Mouse (Mus musculus) lung, adult 18-20 months (tissue): Measurements from ENCODE around the gene Ugt1a7c.
"Not testable (repeated sequence)": the region's sequence is repeated elsewhere in the genome, so short reads cannot be mapped to it uniquely, and the experiment has no call there.

Experiments used
- DNase-seq, 2 experiments: peaks; one replicate each; pipeline ENCODE4 v3.0.0; 2022; ENCODE audit warnings: mixed read lengths in 2 of 2

Ugt1a7c gene

DNA sequence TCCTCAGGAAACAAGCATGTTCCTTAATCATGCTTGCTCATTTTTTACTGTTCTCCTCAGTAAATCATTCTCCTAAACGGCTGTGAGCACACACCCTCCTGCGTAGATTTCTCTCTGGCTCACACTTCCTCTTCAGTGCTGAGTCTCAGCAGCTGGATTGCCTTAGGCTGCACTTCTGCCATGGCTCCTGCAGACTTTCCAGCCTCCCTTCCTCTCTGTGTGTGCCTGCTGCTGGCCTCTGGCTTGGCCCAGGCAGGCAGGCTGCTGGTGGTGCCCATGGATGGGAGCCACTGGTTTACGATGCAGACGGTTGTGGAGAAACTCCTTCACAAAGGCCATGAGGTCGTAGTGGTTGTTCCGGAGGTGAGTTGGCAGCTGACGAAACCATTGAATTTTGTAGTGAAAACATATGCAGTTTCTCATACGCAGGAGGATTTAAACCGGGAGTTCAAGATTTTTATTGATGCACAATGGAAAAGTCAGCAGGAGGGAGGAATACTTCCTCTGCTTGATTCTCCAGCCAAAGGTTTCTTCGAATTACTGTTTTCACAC lies at the start of gene Ugt1a7c:
Gene Ugt1a7c, plus strand, starts transcription at position 122 of the 552 bp plus-strand sequence.
- DNase-seq: peak; percentile 28 to 36

GRCm38 (mm10) chr1:88047408-88047807 lies 47.5 kb upstream of the Ugt1a7c start:
- not testable (repeated sequence) for DNase-seq

DNA sequence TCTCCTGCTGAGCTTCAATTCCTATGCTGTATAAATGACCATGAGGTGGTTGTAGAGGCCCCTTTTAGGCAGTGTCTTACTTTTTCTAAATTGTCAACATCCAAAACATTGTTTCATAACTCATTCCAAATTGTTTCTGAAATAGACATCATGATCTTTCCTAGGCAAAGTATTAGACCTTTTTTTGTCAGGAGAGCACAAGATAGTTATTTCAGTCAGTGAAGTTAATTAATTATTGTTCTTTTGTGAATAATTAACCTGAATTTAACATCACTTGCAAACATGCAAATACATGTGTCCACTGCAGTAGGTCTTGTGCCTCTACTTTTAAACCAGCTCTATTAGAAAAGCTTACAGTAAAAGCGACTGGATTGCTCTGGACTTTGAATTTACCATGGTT lies 39.8 kb upstream of the Ugt1a7c start, which contains the start of gene Ugt1a10:
Gene Ugt1a10, plus strand, starts transcription at position 301 of the 400 bp plus-strand sequence.
- DNase-seq: no peak

DNA sequence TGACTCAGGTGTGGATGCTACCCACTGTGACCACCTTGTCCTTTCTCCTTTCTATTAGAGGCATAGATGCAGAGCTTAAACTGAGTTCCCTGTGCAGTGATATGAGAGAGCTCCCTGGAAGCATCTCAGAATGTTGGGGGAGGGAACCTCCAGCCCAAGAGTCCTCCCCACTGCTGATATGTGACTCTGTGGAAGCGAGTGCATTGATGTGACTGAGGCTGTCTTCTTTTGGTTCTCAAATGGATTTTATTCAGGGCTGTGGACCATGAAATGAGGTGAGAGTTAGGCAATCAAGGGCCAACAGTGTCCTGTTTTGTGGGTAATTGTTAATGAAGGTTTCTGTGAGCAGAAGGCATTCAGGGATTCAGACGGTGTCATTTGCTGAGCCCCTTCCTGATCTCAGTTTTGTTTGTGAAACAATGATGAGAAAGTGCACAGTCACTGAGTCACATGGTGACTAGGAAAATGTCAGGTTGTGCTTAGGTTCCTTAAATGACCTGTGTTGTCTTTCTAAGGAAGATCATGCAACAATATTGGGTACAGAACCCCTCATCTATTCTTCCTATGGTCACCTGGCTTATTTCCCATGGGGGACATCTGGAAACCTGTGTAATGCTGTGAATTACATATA lies 28.3 kb upstream of the Ugt1a7c start:
- DNase-seq: not testable (repeated sequence)

GRCm38 (mm10) chr1:88070495-88070894 lies 24.4 kb upstream of the Ugt1a7c start, which contains the start of gene Ugt1a9:
Gene Ugt1a9, plus strand, starts transcription at chr1:88070800.
- DNase-seq: no peak

DNA sequence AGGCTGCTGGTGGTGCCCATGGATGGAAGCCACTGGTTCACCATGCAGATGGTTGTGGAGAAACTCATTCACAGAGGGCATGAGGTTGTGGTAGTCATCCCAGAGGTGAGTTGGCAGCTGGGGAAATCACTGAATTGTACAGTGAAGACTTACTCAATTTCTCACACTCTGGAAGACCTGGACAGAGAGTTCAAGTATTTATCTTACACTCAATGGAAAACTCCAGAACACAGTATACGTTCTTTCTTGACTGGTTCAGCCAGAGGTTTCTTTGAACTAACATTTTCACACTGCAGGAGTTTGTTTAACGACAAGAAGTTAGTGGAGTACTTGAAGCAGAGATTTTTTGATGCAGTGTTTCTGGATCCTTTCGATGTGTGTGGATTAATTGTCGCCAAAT lies 24.0 kb upstream of the Ugt1a7c start:
- DNase-seq: no peak

- no peak for DNase-seq
These were observed 20.4 kb upstream of the Ugt1a7c start for GRCm38 (mm10) chr1:88074471-88074870.

GRCm38 (mm10) chr1:88077128-88077527 lies 17.7 kb upstream of the Ugt1a7c start:
- DNase-seq: peak in 1 of 2 experiments; percentile 7

DNA sequence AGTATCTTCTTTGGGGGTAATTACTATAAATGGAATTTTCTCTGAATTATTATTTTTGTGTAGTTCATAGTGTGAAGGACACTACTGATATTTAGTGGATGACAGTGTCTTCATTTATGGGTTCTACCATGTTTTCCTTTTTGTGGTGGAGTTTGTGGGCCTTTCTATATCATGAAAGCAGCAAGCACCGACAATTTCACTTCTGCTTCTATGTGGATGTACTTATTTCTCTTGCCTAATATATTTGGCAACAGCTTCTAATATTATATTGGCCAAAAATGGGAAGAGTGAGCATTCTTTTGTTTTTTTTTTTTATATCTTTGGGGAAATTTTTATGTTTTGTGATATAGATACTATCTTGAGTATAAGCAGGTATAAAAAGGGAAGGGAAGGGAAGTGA lies 13.2 kb upstream of the Ugt1a7c start:
- no peak for DNase-seq

DNA sequence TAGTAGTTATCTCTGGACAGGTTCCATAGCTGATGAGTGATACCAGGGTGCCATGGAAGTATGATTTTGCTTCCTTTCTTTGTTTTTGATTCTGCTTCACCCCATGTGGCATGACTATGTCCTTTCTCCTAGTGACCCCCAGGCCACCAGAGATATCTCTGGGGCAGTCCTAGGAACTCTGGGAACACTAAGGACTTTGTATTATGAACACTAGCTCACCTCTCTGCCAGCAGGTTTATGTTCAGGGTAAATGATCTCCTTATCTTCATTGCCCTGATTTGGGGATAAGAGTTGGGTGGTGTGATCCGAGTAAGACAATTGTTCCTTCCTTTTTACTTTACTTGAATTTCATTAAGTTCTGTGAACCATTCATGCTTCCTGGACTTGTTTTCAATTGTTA lies 8.7 kb upstream of the Ugt1a7c start:
- no peak for DNase-seq

GRCm38 (mm10) chr1:88087513-88087912 lies 7.3 kb upstream of the Ugt1a7c start, which contains the start of gene Ugt1a8:
Gene Ugt1a8, plus strand, starts transcription at chr1:88087813.
- no peak for DNase-seq

- no peak for DNase-seq
These were observed 2.5 kb upstream of the Ugt1a7c start for GRCm38 (mm10) chr1:88092341-88092740.

GRCm38 (mm10) chr1:88094270-88094676 lies 589 bp upstream of the Ugt1a7c start:
- DNase-seq: peak in 1 of 2 experiments; percentile 7

GRCm38 (mm10) chr1:88098546-88098945 lies 3.7 kb downstream of the Ugt1a7c start:
- DNase-seq: peak in 1 of 2 experiments; percentile 7

DNA sequence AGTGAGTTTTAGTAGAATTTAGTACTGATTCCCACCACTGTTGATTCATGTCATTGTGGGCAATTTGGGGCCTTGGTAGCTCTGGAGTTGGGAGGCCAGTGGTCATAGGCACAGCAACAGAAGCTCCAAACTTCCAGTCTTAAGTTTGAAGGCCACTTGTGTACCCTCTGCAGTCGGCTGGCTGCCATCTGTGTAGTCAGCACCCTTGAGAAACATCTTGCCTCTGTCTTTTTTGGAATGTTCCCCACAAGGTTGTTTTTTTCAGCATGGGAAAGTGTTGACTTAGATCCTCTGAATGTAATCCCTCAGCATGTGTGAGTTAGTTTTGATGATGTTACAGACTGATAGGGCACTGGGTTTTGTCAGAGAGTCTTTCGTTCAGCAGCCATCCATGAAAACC lies 4.8 kb downstream of the Ugt1a7c start:
- not testable (repeated sequence) for DNase-seq

DNA sequence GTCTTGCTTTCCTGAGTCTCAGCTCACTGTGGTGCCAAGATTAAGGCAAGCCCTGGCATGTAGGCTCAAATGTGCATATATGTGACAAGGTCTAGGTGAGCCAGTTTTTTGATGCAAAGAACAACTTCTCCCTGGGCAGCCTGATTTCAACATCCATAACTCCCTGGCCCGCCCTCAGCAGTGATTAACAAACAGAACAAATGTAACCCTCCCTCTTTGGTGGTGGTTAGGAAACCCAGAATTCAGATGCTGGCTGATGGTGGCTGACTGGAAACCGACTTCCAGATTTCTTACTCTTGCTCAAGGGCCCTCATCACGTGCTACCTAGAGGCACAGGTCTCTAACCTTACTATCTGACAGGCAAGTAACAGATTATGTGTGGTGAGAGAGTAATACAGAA lies 8.2 kb downstream of the Ugt1a7c start, which contains the start of gene Ugt1a6b:
Gene Ugt1a6b, plus strand, starts transcription at position 234 of the 400 bp plus-strand sequence.
- peak; percentile 52 to 67 for DNase-seq

DNA sequence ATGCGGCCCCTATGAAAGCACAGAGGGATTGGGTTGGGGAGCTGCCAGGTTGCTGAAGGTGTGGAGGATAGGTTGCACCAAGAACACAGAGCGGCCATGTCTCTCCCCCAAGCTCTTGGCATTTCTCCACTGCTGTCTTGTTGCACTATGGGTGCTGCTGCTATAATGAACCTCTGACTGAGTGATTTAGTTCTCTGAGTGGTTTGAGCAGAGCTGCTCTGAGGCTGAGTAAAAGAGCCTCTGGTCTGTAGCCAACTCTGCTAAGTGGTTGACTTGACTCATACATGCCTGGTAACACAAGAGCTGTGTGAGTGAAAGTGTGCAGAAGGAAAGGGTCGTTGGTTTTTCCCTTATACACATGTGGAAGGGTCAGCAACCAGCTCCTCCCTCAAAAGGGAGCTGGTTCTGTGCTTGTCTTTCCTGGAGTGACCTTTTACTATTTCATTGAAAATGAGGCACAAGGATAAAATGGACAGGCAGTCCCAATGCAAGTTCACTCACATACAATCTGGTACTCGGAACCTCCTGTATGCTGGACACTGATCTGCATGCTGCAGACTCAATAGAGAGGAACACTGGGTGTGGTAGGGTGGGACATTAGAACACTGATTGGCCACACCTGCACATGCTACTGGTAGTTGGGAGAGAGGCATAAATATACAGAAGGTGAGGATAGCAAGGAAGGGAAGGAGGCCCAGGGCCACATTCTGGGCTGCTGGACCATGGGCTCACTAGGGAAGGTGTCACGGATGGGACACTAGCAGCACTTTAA lies 9.0 kb downstream of the Ugt1a7c start:
- peak in 1 of 2 experiments; percentile 31 for DNase-seq

DNA sequence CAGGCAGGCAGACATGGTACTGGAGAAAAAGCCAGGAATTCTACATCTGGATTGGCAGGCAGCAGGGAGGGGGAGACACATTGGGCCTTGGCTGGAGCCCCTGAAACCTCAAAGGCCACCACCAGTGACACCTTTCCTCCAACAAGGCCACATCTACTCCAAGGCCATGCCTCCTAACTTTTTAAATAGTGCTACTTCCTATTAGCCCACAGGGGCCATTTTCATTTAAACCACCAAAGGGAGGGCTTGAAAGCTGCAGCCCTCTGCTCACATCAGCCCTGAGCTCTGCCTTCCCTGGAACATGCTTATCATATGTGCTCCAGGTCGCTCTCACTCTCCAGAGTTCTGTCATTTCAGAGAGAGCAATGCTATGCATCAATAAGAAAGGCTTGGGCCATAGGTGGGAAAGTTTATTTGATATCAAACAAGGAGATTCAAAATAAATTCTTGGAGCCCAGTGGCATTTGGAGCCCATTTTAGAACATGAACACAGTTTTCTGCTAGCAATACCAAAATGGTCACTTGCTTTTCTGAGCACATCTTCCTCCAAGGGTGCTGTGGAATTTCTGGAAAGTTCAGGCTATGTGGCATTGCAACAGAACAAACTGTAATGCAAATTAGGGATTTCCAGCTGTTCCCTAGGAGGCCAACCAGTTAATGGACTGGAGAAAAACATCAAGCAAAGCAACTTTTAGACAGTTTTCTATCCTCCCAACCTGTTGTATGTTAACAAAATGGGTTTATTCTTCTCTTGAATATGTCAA lies 10.0 kb downstream of the Ugt1a7c start:
- no peak for DNase-seq

DNA sequence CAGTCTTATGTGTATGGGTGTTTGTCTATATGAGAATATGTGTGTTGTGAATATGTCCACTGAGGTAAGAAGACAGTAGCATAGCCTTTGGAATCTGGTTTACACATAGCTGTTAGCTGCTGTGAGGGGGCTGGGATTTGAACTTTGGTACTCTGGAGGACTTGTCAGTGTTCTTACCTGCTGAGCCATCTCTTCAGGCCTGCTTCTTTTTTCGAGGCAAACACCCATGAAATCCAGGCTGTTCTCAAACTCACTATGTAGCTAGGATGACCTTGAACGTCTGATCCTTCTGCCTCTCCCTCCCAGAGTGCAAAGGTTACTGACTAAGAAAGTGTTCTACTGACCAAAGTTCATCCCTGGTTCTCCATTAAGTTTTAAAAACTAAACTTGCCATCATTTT lies 10.8 kb downstream of the Ugt1a7c start:
- no peak for DNase-seq

DNA sequence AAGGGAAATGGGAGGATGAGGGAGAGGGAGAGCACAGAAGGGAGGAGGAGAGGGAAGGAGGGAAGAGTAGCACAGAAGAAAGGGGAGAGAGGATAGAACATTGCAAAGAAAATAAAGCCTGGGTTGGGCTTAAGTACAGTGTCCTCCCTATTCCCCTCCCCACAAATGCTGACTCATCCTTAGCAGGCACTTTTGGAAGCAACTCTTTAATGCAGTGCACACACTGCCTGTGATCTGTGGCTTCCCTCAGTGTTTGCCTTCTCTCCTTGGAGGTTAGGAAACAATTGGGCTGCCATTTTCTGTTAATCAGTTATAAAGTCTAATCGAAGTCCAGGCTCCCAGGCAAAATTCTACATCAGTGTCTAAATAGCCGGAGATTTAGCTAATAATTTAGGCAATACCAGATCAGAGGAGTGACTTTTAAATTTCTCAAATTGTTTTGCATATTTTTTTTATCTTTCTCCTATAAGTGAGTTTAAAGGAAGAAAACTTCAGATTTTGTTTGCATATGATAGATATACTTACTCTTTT lies 14.2 kb downstream of the Ugt1a7c start:
- not testable (repeated sequence) for DNase-seq

GRCm38 (mm10) chr1:88109604-88110003 lies 14.7 kb downstream of the Ugt1a7c start:
- DNase-seq: not testable (repeated sequence)

GRCm38 (mm10) chr1:88112769-88113168 lies 17.9 kb downstream of the Ugt1a7c start:
- DNase-seq: not testable (repeated sequence)
